Mouse (Mus musculus) mouse embryonic stem cell (cell line): Measurements from ENCODE around the gene Birc2.

Experiments
- in situ Hi-C, 2 experiments: fragments of 300-500 bp; cut with MboI; formaldehyde crosslinking; loops; 1 replicate in 1 of 2; 3 replicates in 1 of 2; pipeline ENCODE4 v1.14.3; 2019 to 2020; ENCODE audit warnings: low sequenced_read_pairs in 2 of 2, low pct_unique_long_range_greater_than_20kb in 1 of 2, mixed read lengths in 1 of 2; ENCODE audit not compliant: unreplicated experiment in 1 of 2

The Birc2 gene

GRCm38 (mm10) chr9:7836905-7837805, at the start of gene Birc2:
TSS of gene Birc2 (minus strand) at chr9:7837064.
- in situ Hi-C loops = no loop called here

GRCm38 (mm10) chr9:7884346-7884745, 47.5 kb upstream of the Birc2 start:
- in situ Hi-C loops = loop anchor here in 1 of 2 experiments (25.0 kb wide), 1 partner anchor 272 kb away; no protein-coding TSS in a partner anchor

GRCm38 (mm10) chr9:7882304-7882865, 45.5 kb upstream of the Birc2 start:
- in situ Hi-C loops = loop anchor here in 1 of 2 experiments (25.0 kb wide), 1 partner anchor 270 kb away; no protein-coding TSS in a partner anchor

GRCm38 (mm10) chr9:7873511-7874211, 36.8 kb upstream of the Birc2 start:
- in situ Hi-C loops = loop anchor here in 1 of 2 experiments (25.0 kb wide), 1 partner anchor 261 kb away; no protein-coding TSS in a partner anchor

- in situ Hi-C loops = loop anchor here in 1 of 2 experiments (25.0 kb wide), 1 partner anchor 261 kb away; no protein-coding TSS in a partner anchor
Measured at GRCm38 (mm10) chr9:7872775-7873439, 36.0 kb upstream of the Birc2 start, which contains the start of gene Birc3. TSS of gene Birc3 (minus strand) at chr9:7873186.

GRCm38 (mm10) chr9:7872044-7872774, 35.3 kb upstream of the Birc2 start:
- in situ Hi-C loops = loop anchor here in 1 of 2 experiments (25.0 kb wide), 1 partner anchor 260 kb away; no protein-coding TSS in a partner anchor

GRCm38 (mm10) chr9:7871316-7872043, 34.6 kb upstream of the Birc2 start:
- in situ Hi-C loops = loop anchor here in 1 of 2 experiments (25.0 kb wide), 1 partner anchor 259 kb away; no protein-coding TSS in a partner anchor

GRCm38 (mm10) chr9:7870556-7871315, 33.9 kb upstream of the Birc2 start:
- in situ Hi-C loops = loop anchor here in 1 of 2 experiments (25.0 kb wide), 1 partner anchor 258 kb away; no protein-coding TSS in a partner anchor

- in situ Hi-C loops = loop anchor here in 1 of 2 experiments (25.0 kb wide), 1 partner anchor 257 kb away; no protein-coding TSS in a partner anchor
Measured at GRCm38 (mm10) chr9:7868838-7869491, 32.1 kb upstream of the Birc2 start.

- in situ Hi-C loops = loop anchor here in 1 of 2 experiments (25.0 kb wide), 1 partner anchor 256 kb away; no protein-coding TSS in a partner anchor
Measured at GRCm38 (mm10) chr9:7867981-7868380, 31.1 kb upstream of the Birc2 start.

- in situ Hi-C loops = loop anchor here in 1 of 2 experiments (25.0 kb wide), 1 partner anchor 255 kb away; no protein-coding TSS in a partner anchor
Measured at GRCm38 (mm10) chr9:7866981-7867380, 30.1 kb upstream of the Birc2 start.

- in situ Hi-C loops = loop anchor here in 1 of 2 experiments (25.0 kb wide), 1 partner anchor 249 kb away; no protein-coding TSS in a partner anchor
Measured at GRCm38 (mm10) chr9:7860976-7861375, 24.1 kb upstream of the Birc2 start.

GRCm38 (mm10) chr9:7855912-7856311, 19.0 kb upstream of the Birc2 start:
- in situ Hi-C loops = loop anchor here (10.0 to 25.0 kb wide), 2 partner anchors 141 to 244 kb away; no protein-coding TSS in a partner anchor

GRCm38 (mm10) chr9:7855374-7855773, 18.5 kb upstream of the Birc2 start:
- in situ Hi-C loops = loop anchor here (10.0 to 25.0 kb wide), 2 partner anchors 141 to 243 kb away; no protein-coding TSS in a partner anchor

GRCm38 (mm10) chr9:7854196-7854595, 17.3 kb upstream of the Birc2 start:
- in situ Hi-C loops = loop anchor here (10.0 to 25.0 kb wide), 2 partner anchors 139 to 242 kb away; no protein-coding TSS in a partner anchor
